Mouse (Mus musculus): ENCODE measurements around the gene Atp5b. TPM values are rescaled to one million over a fixed set of nuclear protein-coding genes. Genes with fewer than 3 reads are reported as not detected.
A peak's percentile ranks its signal among the peaks of the same experiment; 100 is the strongest.

The Atp5b gene
- polyA plus RNA-seq, 1 experiment from 2014 or later: 2,035 TPM

DNA sequence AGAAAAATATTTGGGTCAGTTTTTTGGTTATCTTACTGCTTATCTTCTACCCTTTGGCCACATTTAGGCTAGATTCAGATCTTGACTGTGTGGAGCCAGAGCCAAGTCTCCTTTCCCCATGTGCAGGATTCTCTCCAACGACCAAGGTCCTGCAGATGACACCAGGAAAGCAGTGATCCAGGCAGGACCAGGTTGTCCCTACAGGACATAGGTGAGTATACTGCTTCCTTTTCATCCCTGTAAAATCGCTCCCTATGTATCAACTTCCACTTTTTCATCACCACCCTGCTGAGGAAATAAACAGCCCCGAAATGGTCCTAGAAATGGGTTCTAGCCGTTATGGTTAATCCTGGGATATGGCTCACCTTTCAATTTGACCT lies 13.2 kb downstream of the Atp5b start:
- peak overlapping the region; percentile 87; the same call in 1 of the 2 replicates for H3K9ac ChIP-seq (replicated peaks; ENCODE audit: low read length)
- H3K27ac ChIP-seq (replicated peaks; ENCODE audit: low read depth, low read length): no peak overlapping the region
- no peaks in the 10 kb centered on the region for H3K36me3 ChIP-seq (ENCODE audit: control insufficient read depth, insufficient read depth, low read length)
- 18% methylated on average over 4 of the region's 4 CpGs for WGBS
- H3K4me1 ChIP-seq (ENCODE audit: control insufficient read depth, insufficient read depth, low read length): peaks cover 32% of the 10 kb centered on the region
- no peaks in the 10 kb centered on the region for H3K27me3 ChIP-seq (ENCODE audit: control insufficient read depth, insufficient read depth, low read length)
- peak overlapping the region; percentile 61 for H3K4me2 ChIP-seq (ENCODE audit: low read length)
- DNase-seq: no peak
- no peak for ATAC-seq (ENCODE audit: low FRiP score, low TSS enrichment)
- H3K9me3 ChIP-seq (ENCODE audit: control insufficient read depth, low read length): no peaks in the 10 kb centered on the region
- H3K4me3 ChIP-seq (replicated peaks; ENCODE audit: low read depth, low read length): peak overlapping the region; percentile 100

DNA sequence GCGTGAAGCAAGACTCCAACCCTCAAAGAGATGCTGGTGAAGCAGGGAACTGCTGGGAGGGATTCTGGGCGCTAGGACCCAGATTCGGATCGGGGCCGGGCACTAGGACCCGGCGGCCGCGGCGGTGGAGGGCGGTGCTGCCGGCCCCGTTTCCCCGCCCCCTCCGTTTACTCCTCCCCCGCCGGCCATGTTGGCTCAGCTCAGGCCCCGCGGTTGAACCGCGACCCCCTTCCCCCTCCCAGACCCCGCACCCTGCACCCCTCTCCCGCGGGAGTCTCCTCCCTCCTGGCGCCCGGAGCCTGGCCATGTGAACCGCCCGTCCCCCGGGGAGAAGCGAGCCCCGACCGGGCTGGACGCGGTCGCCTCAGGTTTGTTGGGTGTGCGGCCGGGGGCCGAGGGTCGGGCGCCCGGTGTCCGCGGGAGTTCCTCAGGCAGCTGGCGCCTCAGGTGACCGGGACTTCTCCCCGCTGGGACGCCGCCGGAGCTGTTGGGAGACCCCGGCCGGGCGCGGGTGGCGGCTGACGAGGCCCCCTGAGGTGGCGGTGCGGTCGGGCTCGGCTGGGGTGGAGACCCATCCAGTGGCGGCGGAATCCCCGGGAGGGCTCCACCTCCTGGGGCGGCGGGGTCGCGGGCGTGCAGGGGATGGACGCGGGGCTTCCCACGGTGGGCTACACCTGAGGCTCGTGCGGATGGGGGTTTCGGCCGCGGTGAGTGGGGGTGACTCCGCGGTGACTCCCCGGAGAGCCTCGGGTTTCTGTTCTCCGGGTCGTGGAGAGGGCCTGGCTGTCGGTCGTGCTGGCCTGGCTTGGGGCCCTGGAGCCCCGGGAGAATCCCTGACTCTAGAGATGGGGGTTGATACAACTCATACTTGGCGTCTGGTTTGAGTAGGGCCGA lies 13.9 kb downstream of the Atp5b start:
- Histone ChIP-seq H3K36me3 (ENCODE audit: control insufficient read depth, insufficient read depth, low read length) (no peaks in the 10 kb centered on the region), H3K4me1 (ENCODE audit: control insufficient read depth, insufficient read depth, low read length) (peaks cover 25% of the 10 kb centered on the region), H3K27me3 (ENCODE audit: control insufficient read depth, insufficient read depth, low read length) (no peaks in the 10 kb centered on the region), H3K27ac (replicated peaks; ENCODE audit: low read depth, low read length) (peak overlapping the region; percentile 82), H3K4me2 (ENCODE audit: low read length) (peak overlapping the region; percentile 61), H3K9me3 (ENCODE audit: control insufficient read depth, low read length) (no peaks in the 10 kb centered on the region), H3K9ac (replicated peaks; ENCODE audit: low read length) (peak overlapping the region; percentile 87), H3K4me3 (replicated peaks; ENCODE audit: low read depth, low read length) (peak overlapping the region; percentile 100)
- DNase-seq (peak; percentile 96), ATAC-seq (ENCODE audit: low FRiP score, low TSS enrichment) (peak; percentile 86)
- whole genome bisulfite sequencing: under 1% methylated on average over 82 of the region's 86 CpGs

DNA sequence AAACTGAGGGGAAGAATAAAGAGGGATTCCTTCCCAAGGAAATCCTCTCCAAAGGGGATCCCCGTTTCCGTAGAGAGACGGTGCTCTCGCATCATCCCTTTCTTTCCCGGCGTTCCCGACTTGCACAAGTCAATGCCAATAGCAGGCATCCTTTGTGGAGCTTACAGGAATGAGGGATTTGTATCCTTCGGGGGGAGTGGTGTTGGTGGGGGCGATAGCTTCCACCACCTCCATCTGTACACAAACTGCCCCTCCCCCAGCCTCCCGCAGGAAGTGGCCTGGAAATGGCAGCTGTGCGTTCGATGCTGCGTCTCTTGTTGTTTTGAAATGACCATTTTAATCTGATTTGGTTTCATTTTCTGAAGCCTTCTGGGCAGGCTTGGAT lies 14.5 kb downstream of the Atp5b start:
- Histone ChIP-seq H3K27me3 (ENCODE audit: control insufficient read depth, insufficient read depth, low read length) (no peaks in the 10 kb centered on the region), H3K4me1 (ENCODE audit: control insufficient read depth, insufficient read depth, low read length) (peaks cover 22% of the 10 kb centered on the region), H3K36me3 (ENCODE audit: control insufficient read depth, insufficient read depth, low read length) (no peaks in the 10 kb centered on the region), H3K9ac (replicated peaks; ENCODE audit: low read length) (peak overlapping the region; percentile 87), H3K27ac (replicated peaks; ENCODE audit: low read depth, low read length) (peak overlapping the region; percentile 82), H3K4me2 (ENCODE audit: low read length) (peak overlapping the region; percentile 61), H3K4me3 (replicated peaks; ENCODE audit: low read depth, low read length) (peak overlapping the region; percentile 100), H3K9me3 (ENCODE audit: control insufficient read depth, low read length) (no peaks in the 10 kb centered on the region)
- 0% methylated on average over 13 of the region's 13 CpGs for WGBS
- ATAC-seq (ENCODE audit: low FRiP score, low TSS enrichment) (no peak), DNase-seq (peak; percentile 76)

DNA sequence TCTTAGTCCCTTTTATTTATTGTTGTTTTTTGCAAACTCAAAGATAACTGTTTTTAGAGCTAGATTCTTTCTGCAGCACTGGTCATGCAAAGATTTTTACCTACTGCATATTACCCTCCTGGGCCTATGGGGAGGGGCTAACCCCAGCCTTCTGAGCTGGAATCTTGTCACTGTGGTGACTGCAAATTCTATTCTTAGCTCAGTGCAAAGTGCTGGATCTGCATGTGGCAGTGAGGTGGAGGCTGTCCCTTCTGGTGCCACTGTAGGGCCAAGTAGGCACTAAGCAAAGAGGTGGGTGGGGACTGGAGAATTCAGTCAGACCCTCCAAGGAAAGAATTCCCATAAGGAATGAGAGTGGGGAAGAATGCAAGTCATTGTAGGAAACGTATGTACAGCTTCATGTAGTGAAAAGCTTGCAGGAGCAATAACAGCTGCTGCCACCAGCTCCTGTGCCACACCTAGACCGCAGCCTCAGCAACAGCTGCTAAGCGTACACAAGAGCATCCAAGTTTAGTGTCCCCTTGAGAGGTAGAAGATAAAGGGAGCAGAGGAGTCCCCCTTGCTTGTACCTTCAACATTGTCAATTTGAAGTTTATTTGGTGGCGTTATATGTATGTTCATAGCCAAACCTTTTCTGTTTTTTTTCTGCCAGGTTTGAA lies 27.2 kb downstream of the Atp5b start:
- Histone ChIP-seq H3K36me3 (ENCODE audit: control insufficient read depth, insufficient read depth, low read length) (peaks cover 57% of the 10 kb centered on the region), H3K9ac (replicated peaks; ENCODE audit: low read length) (no peak overlapping the region), H3K27ac (replicated peaks; ENCODE audit: low read depth, low read length) (no peak overlapping the region), H3K4me2 (ENCODE audit: low read length) (no peak overlapping the region), H3K4me1 (ENCODE audit: control insufficient read depth, insufficient read depth, low read length) (no peaks in the 10 kb centered on the region), H3K9me3 (ENCODE audit: control insufficient read depth, low read length) (no peaks in the 10 kb centered on the region), H3K27me3 (ENCODE audit: control insufficient read depth, insufficient read depth, low read length) (no peaks in the 10 kb centered on the region), H3K4me3 (replicated peaks; ENCODE audit: low read depth, low read length) (no peak overlapping the region)
- DNase-seq (no peak), ATAC-seq (ENCODE audit: low FRiP score, low TSS enrichment) (no peak)
- WGBS: 88% methylated on average over 4 of the region's 4 CpGs

DNA sequence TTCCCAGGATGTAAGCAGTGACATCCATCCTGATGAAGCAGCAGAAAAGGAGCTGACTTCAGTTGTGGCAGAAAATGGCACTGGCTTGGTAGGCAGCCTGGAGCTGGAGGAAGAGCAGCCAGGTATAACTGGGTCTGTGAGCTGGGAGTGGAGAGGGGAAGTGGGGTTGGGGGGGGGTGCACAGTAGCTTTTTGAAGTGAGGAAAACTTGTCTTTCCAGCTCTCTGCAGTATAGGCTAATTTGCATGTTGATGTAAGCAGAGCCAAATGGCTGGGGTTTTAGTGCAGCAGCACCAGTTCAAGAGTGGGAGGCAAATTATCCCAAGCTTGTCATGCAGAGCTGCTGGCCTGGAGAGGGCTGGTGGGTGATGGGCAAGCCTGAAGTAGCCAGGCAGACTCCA lies 28.2 kb downstream of the Atp5b start:
- DNase-seq (no peak), ATAC-seq (ENCODE audit: low FRiP score, low TSS enrichment) (no peak)
- H3K4me3 ChIP-seq (replicated peaks; ENCODE audit: low read depth, low read length): no peak overlapping the region
- H3K9ac ChIP-seq (replicated peaks; ENCODE audit: low read length): no peak overlapping the region
- no peak overlapping the region for H3K27ac ChIP-seq (replicated peaks; ENCODE audit: low read depth, low read length)
- peaks cover 67% of the 10 kb centered on the region for H3K36me3 ChIP-seq (ENCODE audit: control insufficient read depth, insufficient read depth, low read length)
- H3K27me3 ChIP-seq (ENCODE audit: control insufficient read depth, insufficient read depth, low read length): no peaks in the 10 kb centered on the region
- no peak overlapping the region for H3K4me2 ChIP-seq (ENCODE audit: low read length)
- H3K9me3 ChIP-seq (ENCODE audit: control insufficient read depth, low read length): no peaks in the 10 kb centered on the region
- H3K4me1 ChIP-seq (ENCODE audit: control insufficient read depth, insufficient read depth, low read length): no peaks in the 10 kb centered on the region

DNA sequence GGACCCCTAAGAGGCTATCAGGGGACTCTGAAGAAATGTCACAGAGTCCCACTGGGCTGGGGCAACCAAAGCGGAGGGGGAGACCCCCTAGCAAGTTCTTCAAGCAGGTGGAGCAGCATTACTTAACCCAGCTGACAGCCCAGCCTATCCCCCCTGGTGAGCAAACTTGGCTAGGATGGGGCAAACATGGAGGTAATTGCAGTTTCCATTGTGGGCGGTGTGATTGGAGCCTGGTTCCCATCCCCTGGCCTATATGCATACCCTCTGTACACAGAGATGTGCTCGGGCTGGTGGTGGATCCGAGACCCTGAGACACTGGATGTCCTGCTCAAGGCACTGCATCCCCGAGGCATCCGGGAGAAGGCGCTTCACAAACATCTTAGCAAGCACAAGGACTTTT lies 40.8 kb downstream of the Atp5b start:
- ATAC-seq (ENCODE audit: low FRiP score, low TSS enrichment): no peak

DNA sequence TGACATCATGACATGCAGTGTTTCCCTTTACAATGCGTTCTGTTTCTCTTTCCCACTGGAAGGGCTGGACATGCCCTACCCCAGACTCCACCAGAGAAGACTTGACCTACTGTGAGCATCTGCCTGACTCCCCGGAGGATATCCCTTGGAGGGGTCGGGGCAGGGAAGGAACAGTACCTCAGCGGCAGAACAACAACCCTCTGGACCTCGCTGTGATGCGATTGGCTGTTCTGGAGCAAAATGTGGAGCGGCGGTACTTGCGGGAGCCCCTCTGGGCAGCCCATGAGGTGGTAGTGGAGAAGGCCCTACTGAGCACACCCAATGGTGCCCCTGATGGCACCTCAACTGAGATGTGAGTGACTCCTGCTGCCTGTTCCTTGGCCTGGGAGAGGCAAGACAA lies 41.8 kb downstream of the Atp5b start:
- H3K9me3 ChIP-seq (ENCODE audit: control insufficient read depth, low read length): no peaks in the 10 kb centered on the region
- no peak overlapping the region for H3K9ac ChIP-seq (replicated peaks; ENCODE audit: low read length)
- 95% methylated on average over 9 of the region's 9 CpGs for WGBS
- no peak overlapping the region for H3K4me3 ChIP-seq (replicated peaks; ENCODE audit: low read depth, low read length)
- no peaks in the 10 kb centered on the region for H3K4me1 ChIP-seq (ENCODE audit: control insufficient read depth, insufficient read depth, low read length)
- H3K36me3 ChIP-seq (ENCODE audit: control insufficient read depth, insufficient read depth, low read length): peaks cover 90% of the 10 kb centered on the region
- no peak overlapping the region for H3K27ac ChIP-seq (replicated peaks; ENCODE audit: low read depth, low read length)
- DNase-seq: no peak
- no peak overlapping the region for H3K4me2 ChIP-seq (ENCODE audit: low read length)
- ATAC-seq (ENCODE audit: low FRiP score, low TSS enrichment): no peak
- no peaks in the 10 kb centered on the region for H3K27me3 ChIP-seq (ENCODE audit: control insufficient read depth, insufficient read depth, low read length)

More for the DNA sequence above, 40.8 kb downstream of the Atp5b start:
- Histone ChIP-seq H3K27ac (replicated peaks; ENCODE audit: low read depth, low read length) (no peak overlapping the region), H3K27me3 (ENCODE audit: control insufficient read depth, insufficient read depth, low read length) (no peaks in the 10 kb centered on the region), H3K9ac (replicated peaks; ENCODE audit: low read length) (no peak overlapping the region), H3K4me1 (ENCODE audit: control insufficient read depth, insufficient read depth, low read length) (no peaks in the 10 kb centered on the region), H3K36me3 (ENCODE audit: control insufficient read depth, insufficient read depth, low read length) (peaks cover 93% of the 10 kb centered on the region), H3K4me3 (replicated peaks; ENCODE audit: low read depth, low read length) (no peak overlapping the region), H3K9me3 (ENCODE audit: control insufficient read depth, low read length) (no peaks in the 10 kb centered on the region), H3K4me2 (ENCODE audit: low read length) (no peak overlapping the region)
- 96% methylated on average over 7 of the region's 7 CpGs for WGBS
- no peak for DNase-seq

DNA sequence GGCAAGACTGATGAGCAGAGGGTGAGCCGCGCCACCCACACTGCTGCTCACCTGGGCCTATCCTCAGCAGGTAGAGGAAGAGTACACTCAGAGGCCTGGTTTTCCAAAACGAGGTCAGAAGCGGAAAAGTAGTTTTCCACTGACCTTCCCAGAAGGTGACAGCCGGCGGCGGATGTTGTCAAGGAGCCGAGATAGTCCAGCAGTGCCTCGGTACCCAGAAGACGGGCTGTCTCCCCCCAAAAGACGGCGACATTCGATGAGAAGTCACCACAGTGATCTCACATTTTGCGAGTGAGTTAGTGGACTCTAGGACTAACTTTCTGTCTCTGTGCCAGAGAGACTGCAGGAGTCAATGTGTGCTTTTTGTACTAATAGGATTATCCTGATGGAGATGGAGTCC lies 42.9 kb downstream of the Atp5b start:
- Histone ChIP-seq H3K4me3 (replicated peaks; ENCODE audit: low read depth, low read length) (no peak overlapping the region), H3K9me3 (ENCODE audit: control insufficient read depth, low read length) (no peaks in the 10 kb centered on the region), H3K4me2 (ENCODE audit: low read length) (no peak overlapping the region), H3K36me3 (ENCODE audit: control insufficient read depth, insufficient read depth, low read length) (peaks cover 90% of the 10 kb centered on the region), H3K27ac (replicated peaks; ENCODE audit: low read depth, low read length) (no peak overlapping the region), H3K9ac (replicated peaks; ENCODE audit: low read length) (no peak overlapping the region), H3K27me3 (ENCODE audit: control insufficient read depth, insufficient read depth, low read length) (no peaks in the 10 kb centered on the region), H3K4me1 (ENCODE audit: control insufficient read depth, insufficient read depth, low read length) (no peaks in the 10 kb centered on the region)
- ATAC-seq (ENCODE audit: low FRiP score, low TSS enrichment): no peak
- DNase-seq: no peak
- 91% methylated on average over 14 of the region's 14 CpGs for WGBS

DNA sequence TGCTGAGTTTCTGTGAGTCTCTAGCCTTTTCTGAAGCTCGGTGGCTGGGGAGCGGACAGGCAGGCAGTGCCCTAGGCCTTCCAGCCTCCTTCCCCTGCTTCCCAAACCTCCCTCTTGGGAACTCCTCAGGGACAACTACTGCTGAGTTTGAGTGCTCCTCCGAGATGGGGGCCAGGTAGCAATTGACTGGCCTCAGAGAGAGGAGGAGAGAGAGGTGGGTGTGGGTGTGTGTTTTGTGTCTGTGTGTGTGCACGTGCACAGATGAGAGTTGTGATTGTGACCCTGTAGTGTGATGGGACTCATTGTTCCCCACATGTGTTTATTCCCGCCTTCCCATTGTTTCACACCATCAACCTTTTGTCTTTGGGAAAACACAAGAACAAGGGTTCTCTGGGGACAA lies 44.4 kb downstream of the Atp5b start:
- Histone ChIP-seq H3K27me3 (ENCODE audit: control insufficient read depth, insufficient read depth, low read length) (no peaks in the 10 kb centered on the region), H3K4me3 (replicated peaks; ENCODE audit: low read depth, low read length) (no peak overlapping the region), H3K4me2 (ENCODE audit: low read length) (no peak overlapping the region), H3K36me3 (ENCODE audit: control insufficient read depth, insufficient read depth, low read length) (peaks cover 77% of the 10 kb centered on the region), H3K4me1 (ENCODE audit: control insufficient read depth, insufficient read depth, low read length) (no peaks in the 10 kb centered on the region), H3K9me3 (ENCODE audit: control insufficient read depth, low read length) (no peaks in the 10 kb centered on the region), H3K9ac (replicated peaks; ENCODE audit: low read length) (no peak overlapping the region), H3K27ac (replicated peaks; ENCODE audit: low read depth, low read length) (no peak overlapping the region)
- WGBS: 73% methylated on average over 5 of the region's 5 CpGs
- no peak for ATAC-seq (ENCODE audit: low FRiP score, low TSS enrichment)
- DNase-seq: no peak
